Mouse (Mus musculus) WW6 (cell line): ENCODE data around the gene Cfap97d1.

ENCODE experiments used
- DNase-seq: peaks from one replicate; pipeline ENCODE4 v3.0.0-alpha.2; 2013; ENCODE audit warnings: low read depth, low spot score

The Cfap97d1 gene

GRCm38 (mm10) chr11:101984054-101985025, at the start of gene Cfap97d1:
Gene Cfap97d1 (plus strand): TSS chr11:101984279.
- DNase-seq = peak; percentile 83

DNA sequence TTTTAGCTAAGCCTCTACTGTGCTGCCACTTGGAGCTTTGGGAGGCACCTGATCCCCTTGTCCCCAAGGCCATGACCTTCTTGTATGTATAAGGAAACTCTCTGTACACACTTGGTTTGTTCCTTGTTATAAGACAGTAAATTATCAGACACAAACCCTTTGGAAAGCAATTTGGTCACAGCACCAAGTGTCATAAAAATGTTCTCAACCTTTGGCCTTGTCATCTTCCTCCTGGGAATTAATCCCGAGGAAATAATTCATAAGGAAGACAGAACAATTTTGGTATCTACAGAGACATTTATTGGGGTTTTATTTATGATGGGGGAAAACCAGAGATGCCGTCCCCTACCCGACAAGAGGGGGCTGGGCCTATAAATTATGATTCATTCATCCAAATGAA, 48.3 kb upstream of the Cfap97d1 start:
- no peak for DNase-seq

DNA sequence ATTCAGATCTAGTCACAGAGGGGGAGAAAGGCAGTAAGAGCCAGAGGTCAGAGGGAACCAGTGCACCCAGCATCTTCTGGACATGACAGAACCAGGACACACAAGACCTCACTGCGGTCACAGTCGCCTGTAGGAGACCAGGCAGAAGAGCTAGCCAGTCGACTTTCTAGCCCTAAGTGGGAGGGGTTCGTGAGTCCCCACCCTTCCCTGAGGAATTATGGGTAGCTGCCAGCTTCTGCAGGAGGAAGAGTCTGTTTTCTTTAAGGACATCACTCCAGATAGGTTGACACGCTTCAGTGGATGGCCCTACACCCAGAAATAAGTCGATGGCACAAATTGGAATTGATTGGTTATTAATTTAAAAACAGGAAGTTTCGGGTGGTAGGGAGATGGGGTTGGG, 47.7 kb upstream of the Cfap97d1 start:
- no peak for DNase-seq

GRCm38 (mm10) chr11:101937108-101937507, 47.0 kb upstream of the Cfap97d1 start:
- DNase-seq = no peak

DNA sequence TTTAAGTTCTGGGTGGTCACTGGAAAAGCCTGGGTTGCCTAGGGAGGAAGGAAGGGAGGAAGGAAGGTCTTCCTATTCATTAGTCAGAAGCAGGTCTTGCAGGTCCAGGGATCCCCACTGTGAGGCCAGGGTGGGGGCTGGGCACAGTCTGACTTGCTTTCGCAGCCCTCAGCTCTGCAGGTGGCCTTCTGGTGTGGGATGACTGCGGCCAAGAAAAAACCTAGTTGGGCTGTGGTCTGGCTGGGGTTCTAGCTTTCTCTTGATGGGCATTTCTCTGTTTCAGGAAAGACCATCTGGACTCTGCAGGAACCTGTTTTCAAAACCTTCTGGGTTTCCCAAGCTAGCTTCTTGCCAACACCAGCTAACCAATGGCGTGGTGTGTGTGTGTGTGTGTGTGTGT, 41.0 kb upstream of the Cfap97d1 start:
- DNase-seq = no peak

DNA sequence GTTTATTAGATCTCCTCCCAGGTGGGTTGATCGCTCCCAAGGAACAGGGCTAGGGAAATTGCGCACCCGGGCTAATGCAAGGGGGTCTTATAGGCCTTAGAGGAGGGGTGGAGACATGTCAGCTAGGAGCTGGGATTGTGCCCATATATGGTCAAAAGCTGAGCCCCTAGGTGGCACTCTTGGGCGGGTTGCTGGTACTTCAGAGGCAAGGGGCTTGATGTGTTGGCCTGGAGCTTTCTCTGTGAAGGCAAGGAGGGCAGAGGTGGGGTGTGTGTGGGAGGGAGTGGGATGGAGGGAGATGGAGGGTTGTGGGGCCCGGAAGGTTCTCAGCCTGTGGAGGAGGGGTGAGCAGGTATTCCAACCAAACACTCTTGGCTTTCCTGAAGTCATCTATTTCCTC, 37.6 kb upstream of the Cfap97d1 start:
- no peak for DNase-seq

- no peak for DNase-seq
Measured at GRCm38 (mm10) chr11:101950021-101950420, 34.1 kb upstream of the Cfap97d1 start.

DNA sequence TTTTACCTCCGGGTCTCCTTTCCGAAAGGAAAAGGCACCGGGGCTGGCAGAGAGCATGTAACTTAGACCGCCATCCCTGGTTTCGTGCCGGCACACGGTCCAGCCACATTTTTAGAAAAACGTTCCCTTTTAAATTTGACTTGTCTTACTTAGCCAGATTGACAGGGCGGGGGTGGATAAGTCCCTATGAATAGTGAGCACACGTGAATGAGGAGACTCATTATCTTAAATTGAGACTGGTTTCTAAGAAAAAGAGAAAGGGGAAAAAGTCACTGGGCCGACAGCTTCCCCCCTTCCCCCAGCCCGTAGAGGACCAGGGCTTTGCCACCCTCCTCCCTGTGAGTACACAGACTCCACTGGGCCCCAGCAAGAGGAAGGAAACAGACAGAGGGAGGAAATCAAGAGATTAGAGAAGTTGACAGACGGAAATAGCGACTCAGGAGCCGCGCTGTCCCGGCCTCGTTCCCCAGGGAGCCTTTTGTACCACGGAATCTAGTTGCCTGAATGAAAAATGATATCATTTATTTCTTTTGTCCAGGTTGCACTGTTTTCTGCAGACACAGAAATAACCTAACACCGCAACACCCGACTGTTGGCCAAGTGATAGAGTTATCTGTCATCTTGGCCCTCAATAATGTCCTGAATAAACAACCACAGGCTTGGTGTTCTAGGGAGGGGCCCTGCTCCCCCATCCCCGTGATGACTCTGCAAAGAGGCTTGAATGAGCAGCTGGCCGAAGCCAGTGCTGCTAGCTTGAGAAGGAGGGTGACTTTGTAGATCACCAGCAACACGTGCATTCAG, 31.3 kb upstream of the Cfap97d1 start:
- DNase-seq = no peak

DNA sequence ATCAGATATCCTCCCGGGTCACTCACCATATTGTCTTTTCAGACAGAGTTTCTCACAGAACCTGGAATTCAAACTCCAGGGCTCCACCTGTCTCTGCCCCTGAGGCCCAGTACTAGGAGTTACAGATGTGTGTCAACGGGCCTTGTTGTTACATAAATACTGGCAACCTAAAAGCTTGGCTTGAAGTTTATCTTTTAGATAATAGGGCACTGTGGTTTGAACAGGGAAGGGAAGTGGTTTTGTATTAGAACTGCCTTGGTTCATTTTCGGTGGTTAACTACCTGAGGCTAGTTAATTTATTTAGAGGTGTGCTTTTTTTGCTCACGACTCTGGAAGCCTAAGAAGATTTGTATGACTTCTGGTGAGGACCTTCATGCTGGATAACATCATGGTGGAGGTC, 30.6 kb upstream of the Cfap97d1 start:
- DNase-seq = no peak

DNA sequence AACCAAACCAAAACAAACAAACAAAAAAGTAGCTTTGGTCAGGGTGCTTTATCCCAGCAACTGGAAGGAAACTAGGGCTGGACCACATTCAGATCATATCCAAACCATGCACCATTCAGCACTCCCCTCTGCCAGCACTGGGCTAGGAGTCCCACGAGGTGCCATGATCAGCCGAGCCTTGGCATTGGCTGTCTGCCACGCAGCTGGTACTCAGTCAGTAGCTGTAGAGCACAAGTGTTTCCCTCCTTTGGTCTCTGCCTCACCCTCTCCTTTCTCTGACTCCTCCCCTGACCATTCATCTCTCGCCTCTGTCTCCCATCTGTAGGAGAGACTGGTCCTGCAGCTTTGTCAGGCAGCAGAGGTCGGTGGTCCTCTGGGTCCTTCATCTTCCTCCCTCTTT, 26.6 kb upstream of the Cfap97d1 start:
- DNase-seq = no peak

DNA sequence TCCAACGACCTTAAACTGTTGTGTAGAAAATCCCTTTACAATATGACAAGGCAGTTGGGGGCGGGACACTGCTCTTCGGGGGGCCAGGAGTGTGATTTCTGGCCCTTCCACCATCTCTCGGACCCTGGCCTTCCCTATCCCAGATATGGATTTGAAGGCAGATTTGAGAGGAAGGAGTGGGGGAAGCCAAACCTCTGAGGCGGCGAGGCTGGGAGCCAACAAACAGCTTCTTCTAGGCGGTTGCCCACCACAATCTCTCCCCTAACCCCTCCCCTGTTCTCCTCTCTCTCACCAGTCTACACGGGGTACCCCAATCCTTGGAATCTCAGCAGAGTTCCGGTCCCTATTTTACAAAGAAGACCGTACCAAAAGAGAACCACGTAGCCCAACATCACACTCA, 21.0 kb upstream of the Cfap97d1 start:
- DNase-seq = no peak

- no peak for DNase-seq
Measured at GRCm38 (mm10) chr11:101963473-101964291, 20.4 kb upstream of the Cfap97d1 start.

- no peak for DNase-seq
Measured at GRCm38 (mm10) chr11:101964647-101965046, 19.4 kb upstream of the Cfap97d1 start.

DNA sequence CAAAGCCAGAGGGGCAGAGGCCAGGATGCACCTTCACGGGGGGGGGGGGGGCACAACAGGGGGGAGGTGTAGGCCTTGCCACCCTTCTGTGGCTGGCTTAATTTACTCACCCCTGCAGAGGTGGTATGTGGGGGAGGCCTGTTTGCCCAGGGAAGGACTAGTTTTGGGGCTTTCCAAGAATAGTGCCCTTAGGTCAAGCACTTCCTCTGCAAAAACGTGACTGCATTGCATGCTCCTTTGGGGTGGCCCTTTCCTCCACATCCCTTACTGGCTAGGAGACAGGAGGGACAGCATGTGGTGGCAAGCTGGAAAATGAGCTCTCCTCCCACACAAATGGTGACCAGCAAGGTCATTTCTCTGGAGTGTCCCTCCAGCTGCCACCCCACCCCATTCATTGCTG, 18.5 kb upstream of the Cfap97d1 start:
- DNase-seq = no peak

GRCm38 (mm10) chr11:101966965-101967614, 17.0 kb upstream of the Cfap97d1 start, which contains the start of gene Sost:
Gene Sost (minus strand): TSS chr11:101967015.
- DNase-seq = no peak

GRCm38 (mm10) chr11:101968311-101968710, 15.8 kb upstream of the Cfap97d1 start:
- DNase-seq = no peak

DNA sequence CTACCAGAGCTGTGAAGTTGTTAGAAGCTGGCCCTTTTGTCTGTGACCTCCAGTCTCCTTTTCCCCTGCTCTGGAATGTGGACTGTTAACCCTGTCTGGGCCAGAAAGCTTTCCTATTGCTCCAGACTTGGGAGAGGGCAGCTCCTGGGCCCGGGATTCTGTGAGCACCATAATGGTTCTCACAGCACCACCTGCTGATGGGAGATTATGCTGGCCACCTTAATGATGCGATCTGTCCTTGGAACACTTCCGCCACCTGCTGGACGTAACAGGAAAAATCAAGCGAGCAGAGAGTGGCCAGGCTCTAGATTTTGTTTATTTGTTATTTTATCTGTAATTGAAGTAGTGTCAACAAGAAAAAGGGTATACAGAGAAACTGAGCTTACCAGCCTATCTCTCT, 15.3 kb upstream of the Cfap97d1 start:
- peak; percentile 79 for DNase-seq

GRCm38 (mm10) chr11:101969835-101970234, 14.2 kb upstream of the Cfap97d1 start:
- DNase-seq = no peak

- DNase-seq = no peak
Measured at GRCm38 (mm10) chr11:101971410-101971809, 12.7 kb upstream of the Cfap97d1 start.

- DNase-seq = no peak
Measured at GRCm38 (mm10) chr11:101972097-101972496, 12.0 kb upstream of the Cfap97d1 start.

DNA sequence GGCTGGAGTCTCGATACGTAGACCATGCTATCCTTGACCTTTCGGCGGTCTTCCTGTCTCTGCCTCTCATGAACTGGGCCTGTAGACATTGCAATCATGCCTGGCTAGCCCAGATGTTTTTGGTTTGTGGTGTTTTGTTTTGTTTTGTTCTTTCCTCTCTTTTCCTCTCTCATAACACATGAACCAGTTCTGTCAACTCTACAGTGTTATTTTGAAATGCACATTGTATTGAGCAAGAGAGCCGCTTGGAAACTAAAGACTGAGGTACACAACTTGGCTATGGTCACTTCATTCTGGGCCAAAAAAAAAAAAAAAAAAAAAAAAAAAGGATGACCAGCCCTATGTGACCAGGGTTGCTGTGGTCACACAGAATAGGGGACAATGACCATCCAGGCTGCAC, 11.4 kb upstream of the Cfap97d1 start:
- no peak for DNase-seq
